Mouse (Mus musculus) T-helper 17 cell (primary cell): Measurements from ENCODE around the gene Mtmr6.

Source experiments
- in situ Hi-C, 2 experiments: fragments of 300-600 bp; cut with MboI, MseI; formaldehyde crosslinking; loops; 1 replicate in 1 of 2; 2 replicates in 1 of 2; pipeline ENCODE4 v1.15.1; 2025; ENCODE audit warnings: high pct_unique_total_duplicates in 2 of 2

Gene Mtmr6

DNA sequence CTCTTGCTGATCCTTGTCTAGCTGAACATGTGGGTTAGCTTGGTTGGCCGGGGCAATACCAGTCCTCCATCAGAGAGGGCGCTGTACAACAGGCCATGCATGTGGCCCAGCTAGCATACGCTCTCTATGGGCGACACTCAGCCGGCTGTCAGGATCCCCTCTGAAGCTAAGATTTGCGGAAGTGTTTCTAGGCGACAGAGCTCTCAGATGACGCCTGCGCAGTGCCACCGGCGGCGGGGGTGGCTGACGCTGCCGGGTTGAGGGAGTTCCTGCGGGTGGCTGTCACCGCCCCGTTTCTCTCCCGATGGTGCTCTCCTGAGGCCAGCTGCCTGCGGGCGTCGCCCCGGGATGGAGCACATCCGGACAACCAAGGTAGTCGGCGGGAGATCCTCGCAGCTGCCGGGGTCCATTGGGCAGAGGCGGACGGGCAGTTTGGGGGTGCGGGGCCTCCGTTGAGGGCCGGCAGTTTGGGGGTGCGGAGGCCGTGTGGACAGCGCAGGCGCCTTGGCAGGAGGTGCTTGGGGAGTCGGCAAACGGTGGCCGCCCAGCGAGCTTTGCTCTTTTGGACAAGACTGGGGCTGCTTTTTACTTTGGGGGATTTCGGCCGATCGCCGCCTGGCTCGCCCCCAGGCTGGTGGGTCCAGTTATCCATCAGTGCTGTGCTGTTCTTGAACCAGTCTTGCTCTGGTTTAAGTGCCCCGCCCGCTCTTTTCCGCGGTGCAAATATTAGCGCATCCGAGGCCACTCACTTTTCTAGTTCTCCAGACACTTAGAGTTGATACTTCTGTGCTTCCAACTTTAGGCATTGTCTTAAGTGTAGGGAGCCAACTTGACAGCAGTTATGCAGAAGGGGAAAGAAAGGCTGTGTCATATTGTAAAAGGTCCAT lies at the start of gene Mtmr6:
Mtmr6 (plus strand) TSS at position 239 of the 887 bp plus-strand sequence.
- in situ Hi-C loops: loop anchor here (5.0 to 25.0 kb wide), 2 partner anchors 668 to 828 kb away; partner anchors contain the start of genes Cab39l (in 1 of the 2), Cdadc1 (in 1 of the 2) and Setdb2 (in 1 of the 2)

DNA sequence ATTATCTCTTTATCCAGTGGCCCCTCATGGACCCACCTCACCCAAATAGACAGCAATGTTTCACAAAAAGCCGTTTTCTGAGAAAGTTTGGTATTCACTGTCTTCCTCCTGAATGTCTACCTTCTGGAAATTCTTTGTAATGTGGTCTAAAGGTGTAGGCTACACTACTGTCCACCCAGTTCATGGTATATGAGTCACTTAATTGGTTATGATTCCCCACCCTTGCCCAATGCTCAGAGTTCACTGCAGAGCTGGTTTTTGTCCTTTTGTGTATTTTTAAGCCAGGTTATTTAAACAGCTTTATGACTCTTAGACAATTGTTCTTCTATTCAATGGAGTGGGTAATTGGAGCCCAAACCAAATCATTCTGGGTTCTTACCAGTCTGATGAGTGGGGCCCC lies 48.9 kb upstream of the Mtmr6 start:
- in situ Hi-C loops: loop anchor here in 1 of 2 experiments (10.0 kb wide), 1 partner anchor 121 kb away; no protein-coding TSS in a partner anchor

DNA sequence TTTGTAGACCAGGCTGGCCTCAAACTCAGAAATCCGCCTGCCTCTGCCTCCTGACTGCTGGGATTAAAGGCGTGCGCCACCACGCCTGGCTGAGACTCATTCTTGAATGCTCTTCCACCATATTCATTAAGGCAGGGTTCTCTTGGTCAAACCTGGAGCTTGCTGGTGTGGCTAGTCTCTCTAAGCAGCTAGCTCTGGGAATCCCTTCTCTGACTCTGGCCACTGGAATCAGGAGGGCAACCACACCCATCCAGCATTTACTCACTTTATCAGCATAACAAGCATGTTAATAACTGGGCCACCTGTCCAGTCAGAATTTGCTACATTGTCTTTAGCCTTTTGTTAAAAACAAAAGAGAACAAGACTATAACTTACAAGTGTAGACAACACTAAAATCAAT lies 47.4 kb upstream of the Mtmr6 start:
- in situ Hi-C loops: loop anchor here in 1 of 2 experiments (10.0 kb wide), 1 partner anchor 123 kb away; no protein-coding TSS in a partner anchor

DNA sequence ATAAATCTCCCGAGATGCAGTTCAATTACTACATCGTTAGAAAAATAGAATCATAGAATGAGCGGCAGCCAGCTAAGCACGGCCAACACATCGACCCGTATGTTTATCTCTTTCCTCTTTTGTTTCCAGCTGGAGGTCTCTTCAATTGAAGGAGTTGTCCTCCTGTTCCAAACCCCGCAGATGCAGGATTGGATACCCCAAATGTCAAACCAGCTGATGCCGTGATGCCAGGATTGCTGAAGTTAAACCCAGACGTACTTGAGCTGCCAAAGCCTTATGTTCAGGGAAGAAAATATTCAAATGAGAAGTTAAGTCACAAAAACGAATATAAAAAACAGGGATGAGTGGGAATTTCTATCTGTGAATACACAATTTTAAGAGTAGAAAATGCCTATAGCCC lies 45.1 kb upstream of the Mtmr6 start:
- in situ Hi-C loops: loop anchor here in 1 of 2 experiments (10.0 kb wide), 1 partner anchor 125 kb away; no protein-coding TSS in a partner anchor

DNA sequence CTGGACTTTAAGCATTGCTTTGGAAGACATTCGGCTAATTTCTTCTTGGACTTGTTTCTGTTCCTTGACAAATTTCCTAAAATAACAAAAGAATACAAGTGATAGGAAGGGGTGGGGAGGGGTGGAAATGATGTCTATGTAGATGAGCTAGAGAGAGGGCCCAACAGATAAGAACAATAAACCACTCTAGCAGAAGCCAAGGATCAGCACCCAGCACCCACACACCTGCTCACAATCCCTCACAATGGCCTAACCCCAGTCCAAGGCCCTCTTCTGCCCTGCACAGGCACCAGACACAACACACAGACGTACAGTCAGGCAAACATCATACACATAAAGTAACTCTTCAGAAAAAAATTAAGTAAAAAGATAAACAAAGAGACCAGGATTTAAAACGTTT lies 26.5 kb upstream of the Mtmr6 start:
- in situ Hi-C loops: loop anchor here in 1 of 2 experiments (10.0 kb wide), 1 partner anchor 946 kb away; no protein-coding TSS in a partner anchor

DNA sequence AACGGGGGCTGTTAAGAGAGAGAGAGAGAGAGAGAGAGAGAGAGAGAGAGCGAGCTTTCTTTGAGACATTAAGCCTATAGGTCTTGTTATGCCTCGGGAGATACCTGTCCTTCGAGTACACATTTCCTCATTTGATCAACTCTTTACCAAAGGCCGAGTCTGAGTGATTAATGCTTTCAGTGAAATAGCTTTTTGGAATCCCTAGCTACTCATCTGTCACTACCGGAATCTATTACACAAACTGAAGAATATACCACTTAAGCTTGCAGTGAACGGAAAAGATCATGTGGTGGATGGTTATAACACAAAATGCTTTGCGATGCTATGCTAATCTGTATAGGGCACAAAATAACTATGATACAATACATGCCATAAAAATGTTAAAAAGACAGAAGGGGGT lies 14.7 kb upstream of the Mtmr6 start:
- in situ Hi-C loops: loop anchor here (10.0 to 25.0 kb wide), 4 partner anchors 454 to 924 kb away; partner anchors contain the start of genes Cab39l (in 1 of the 2) and Setdb2 (in 1 of the 2)

DNA sequence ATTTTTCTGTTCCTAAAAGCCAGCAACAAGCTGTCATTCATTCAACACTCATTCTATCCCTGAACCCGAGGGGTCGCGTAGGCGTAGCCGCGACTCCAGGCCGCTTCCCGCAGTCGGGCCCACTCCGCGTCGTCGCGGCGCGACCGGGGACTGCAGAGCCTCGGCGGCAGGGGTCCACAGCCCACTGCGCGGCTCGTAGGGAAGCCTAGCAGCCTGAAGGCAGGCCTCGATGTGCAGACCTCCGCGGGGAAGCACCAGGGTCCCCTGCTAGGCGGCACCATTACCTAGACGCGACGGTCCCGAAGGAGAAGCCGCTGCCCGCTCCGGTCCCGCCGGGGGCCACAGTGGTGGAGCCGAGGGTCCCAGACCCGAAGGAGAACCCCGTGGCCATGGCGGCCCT lies 14.1 kb upstream of the Mtmr6 start:
- in situ Hi-C loops: loop anchor here (10.0 to 25.0 kb wide), 4 partner anchors 454 to 924 kb away; partner anchors contain the start of genes Cab39l (in 1 of the 2) and Setdb2 (in 1 of the 2)

DNA sequence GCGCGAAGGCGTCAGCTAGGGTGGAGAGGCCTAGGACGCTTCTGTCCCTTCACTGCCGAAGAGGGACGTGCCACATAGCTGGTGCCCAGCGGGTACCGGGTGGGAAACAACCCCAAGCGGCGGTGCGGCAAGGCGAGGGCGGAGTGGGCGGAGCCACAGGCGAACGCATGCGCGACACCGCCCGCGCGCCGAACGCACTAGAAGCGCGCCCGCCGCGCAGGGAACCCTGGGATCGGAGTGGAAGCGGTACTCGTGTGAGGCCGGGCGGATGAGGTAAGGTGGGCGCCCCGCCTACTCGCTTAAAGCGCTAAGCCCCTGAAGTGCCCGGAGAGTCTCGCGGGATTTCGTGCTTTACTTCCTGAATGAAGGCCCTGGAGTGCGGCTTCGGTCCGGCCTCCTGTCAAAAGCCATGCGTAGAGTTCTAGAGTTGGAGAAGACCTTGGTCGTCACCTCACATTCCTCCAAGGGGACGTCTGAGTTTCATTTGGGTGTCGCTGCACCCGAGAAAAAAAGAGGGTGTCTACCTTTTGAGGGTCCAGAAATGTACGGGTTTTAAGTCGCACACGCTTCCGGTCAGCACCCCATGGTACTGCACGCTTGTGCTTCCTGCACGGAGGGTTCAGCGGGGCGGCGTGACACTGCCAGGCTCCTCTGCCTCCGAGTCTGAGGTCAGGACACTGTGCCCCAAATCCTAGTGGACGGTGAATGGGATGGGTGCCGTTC lies 13.6 kb upstream of the Mtmr6 start, which contains the start of the genes Nupl1 and Gm49336:
Nupl1 (minus strand) TSS at position 151 of the 723 bp plus-strand sequence.
Gm49336 (minus strand) TSS at position 227 of the 723 bp plus-strand sequence.
- in situ Hi-C loops: loop anchor here (10.0 to 25.0 kb wide), 4 partner anchors 453 to 923 kb away; partner anchors contain the start of genes Cab39l (in 1 of the 2) and Setdb2 (in 1 of the 2)

DNA sequence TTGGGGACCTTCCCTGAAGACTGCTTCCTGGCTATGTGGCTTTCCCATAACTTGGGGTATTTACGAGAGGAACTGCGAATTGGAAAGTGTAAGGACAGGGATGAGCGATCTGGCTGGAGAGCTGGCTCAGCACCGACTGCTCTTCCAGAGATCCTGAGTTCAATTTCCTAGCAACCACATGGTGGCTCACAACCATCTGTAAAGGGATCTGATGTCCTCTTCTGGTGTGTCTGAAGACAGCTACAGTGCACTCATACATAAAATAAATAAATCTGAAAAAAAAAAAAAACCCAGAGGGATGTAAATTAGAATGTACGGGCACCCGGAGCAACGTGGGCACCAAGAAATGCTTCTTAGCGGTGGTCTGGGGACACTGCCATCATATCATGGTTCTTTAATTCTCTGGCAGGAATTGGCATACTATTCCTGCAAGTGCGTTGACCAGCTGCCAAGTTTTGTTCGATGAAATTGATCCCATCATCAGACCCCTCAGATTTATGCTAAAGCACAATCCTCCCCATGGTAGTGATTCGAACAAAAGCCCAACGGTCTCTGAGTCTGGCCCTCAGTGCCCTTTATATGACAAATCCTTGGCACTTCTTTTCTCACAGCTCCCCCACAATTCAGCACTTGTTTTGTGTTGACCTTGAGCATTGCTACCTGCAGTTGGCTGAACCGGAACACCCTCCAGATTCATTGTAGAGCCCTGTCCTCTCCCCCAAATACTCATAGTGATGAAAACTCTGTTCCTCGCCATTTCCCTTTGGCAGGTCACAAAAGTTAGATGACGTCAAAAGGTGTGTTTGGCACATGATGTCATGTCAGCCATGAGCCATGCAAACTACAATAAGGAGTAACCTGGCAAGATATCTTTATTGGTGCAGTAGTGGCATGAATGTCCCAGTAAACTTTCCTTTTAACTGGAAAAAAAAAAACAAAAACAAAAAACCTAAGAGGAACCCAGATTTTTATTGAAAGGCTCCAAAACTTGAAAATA lies 12.7 kb upstream of the Mtmr6 start:
- in situ Hi-C loops: loop anchor here (10.0 to 25.0 kb wide), 4 partner anchors 452 to 922 kb away; partner anchors contain the start of genes Cab39l (in 1 of the 2) and Setdb2 (in 1 of the 2)

DNA sequence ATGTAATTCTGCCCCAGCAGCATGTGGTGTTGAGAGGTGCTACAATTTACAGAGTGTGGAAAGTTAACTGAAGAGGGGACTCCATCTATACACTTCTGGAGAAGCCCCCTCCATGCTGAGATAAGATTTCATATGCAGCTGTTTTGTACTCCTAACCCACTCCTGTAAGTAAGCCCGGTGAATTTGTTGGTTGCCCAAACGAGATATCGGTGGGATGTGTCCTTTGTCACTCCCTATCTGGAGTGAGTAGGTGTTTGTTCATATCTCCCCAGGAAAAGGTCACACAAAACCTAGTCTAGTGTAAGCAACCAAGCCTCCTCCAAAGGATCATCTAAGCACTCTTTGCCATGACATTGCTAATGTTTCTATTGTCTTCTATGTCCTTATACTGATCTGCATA lies 11.6 kb upstream of the Mtmr6 start:
- in situ Hi-C loops: loop anchor here (10.0 to 25.0 kb wide), 4 partner anchors 451 to 921 kb away; partner anchors contain the start of genes Cab39l (in 1 of the 2) and Setdb2 (in 1 of the 2)

DNA sequence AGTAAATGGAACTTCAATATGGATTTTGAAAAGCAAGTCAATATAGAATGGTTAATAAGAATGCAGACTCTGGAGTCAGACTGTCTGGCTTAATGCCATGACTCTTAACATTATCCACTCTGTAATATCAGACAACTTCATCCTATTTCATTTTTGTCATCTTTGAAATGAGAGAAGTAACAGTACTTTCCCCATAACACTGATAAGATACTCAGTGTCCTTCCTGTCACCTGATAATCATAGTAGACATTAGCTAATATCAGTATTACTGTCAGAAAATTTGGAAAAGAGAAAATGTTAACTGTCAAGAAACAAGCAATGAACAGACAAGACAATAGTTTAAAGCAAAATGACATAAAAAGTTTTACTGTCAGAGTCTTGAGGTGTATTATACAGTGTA lies 10.3 kb upstream of the Mtmr6 start:
- in situ Hi-C loops: loop anchor here (10.0 to 25.0 kb wide), 4 partner anchors 450 to 920 kb away; partner anchors contain the start of genes Cab39l (in 1 of the 2) and Setdb2 (in 1 of the 2)

DNA sequence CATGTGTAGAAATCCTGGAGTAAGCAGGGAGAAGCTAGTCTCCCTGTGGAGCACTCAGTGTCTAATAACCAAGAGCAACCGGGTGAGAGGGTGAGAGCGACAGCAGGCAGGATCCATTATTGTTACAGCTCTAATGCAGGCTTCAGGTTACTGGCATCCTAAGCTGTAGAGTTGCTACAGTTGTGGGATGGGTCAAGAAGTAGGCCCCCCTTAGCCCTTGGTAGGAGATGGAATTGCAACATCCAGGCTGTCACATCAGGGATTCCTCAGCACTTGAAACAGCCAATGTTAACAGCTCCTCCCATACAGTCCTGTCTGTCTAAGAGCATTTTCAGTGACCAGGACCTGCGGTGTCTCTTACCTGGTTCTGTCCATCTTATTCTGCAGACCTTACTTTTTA lies 8.7 kb upstream of the Mtmr6 start:
- in situ Hi-C loops: loop anchor here (10.0 to 25.0 kb wide), 4 partner anchors 448 to 918 kb away; partner anchors contain the start of genes Cab39l (in 1 of the 2) and Setdb2 (in 1 of the 2)

DNA sequence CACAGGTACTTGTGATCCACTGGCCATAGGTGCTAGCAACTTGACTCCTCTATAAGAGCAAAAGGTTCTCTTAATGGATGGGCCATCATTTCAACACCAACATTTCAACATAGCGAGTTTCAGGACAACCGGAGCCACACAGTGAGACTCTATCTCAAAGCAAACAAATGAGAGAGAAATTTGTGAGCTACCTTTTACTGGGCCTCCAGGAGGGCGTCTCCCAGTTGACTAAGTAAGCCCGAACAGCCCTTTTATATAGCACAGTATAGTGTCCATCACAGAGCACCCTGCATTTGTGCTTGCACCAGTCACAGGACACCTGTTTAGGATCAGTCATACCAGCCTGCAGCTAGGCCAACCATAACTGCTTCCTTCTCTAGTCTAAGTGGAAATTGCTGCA lies 7.9 kb upstream of the Mtmr6 start:
- in situ Hi-C loops: loop anchor here (10.0 to 25.0 kb wide), 4 partner anchors 448 to 918 kb away; partner anchors contain the start of genes Cab39l (in 1 of the 2) and Setdb2 (in 1 of the 2)

DNA sequence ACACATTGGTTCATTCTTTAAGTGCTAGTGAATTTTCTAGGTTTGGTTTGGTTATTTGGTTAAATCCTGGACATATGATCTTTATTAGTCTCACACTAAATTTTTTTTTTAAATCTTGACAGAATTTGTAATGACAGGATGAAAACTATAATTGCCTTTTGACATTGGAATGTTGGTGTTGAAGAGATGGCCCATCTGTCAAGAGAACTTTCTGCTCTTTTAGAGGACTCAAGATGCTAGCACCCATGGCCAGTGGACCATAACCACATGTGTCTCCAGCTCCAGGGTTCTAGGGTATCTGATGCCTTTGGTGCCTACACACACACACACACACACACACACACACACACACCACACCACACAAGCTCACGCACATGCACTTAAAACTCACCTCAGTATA lies 7.2 kb upstream of the Mtmr6 start:
- in situ Hi-C loops: loop anchor here (10.0 to 25.0 kb wide), 4 partner anchors 447 to 917 kb away; partner anchors contain the start of genes Cab39l (in 1 of the 2) and Setdb2 (in 1 of the 2)

DNA sequence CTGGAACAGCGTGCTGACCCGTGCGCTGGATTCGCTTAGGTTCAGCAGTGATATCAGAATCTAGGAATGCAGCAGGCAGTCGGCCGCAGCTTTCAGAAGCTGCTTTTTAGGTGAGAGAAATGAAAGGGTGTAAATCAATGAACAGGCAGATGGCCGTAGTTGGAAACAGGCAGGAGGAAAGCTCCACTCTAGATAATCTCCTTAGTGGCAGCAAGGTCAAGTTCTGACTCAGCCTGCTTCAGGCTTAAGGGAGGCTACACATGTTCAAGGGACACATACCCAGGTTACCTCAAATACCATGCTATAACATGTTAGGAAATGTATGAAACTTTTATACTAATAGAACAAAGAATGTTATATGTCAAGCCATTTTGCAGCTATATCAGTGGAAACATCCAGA lies 2.7 kb upstream of the Mtmr6 start:
- in situ Hi-C loops: loop anchor here (5.0 to 25.0 kb wide), 2 partner anchors 665 to 825 kb away; partner anchors contain the start of genes Cab39l (in 1 of the 2), Cdadc1 (in 1 of the 2) and Setdb2 (in 1 of the 2)

DNA sequence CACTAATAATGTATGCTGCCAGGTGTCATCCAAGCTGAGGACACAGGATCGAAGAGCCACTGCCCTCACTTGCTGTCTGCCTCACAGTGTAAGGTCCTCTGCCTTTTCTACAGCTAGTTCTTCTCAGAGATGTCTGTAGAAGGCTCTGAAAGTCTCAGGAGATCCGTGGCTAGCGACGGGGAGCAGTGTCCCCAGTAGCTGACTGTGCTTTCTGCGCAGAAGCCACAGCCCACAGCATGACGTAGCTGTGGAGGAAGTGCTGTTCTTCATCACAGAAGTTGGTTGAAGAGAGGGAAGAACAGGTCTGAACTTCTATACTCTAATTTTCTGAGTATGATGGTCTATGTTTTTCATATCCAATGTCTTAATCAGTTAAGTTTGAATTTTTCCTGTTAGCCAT lies 4.3 kb downstream of the Mtmr6 start:
- in situ Hi-C loops: loop anchor here in 1 of 2 experiments (25.0 kb wide), 1 partner anchor 832 kb away; the partner anchor contains the start of genes Cab39l and Setdb2

DNA sequence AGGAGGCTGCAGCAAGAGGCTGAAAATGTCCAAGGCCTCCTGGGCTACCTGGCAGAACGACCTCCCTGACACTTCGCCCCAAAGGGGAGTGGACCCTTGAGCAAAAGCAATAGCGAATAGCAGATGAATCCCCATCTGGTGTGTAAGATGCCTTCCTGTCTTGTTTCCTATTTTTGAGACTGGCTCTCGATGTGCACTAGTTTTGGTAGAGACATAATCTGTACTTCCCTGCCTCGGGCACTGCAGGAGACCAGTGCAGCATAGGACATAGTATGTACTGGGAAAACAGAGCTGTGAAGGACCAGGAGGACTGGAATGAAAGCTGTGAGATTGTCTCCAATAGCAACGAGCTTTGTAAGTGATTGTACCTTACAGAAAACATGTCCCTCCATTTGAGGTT lies 8.3 kb downstream of the Mtmr6 start:
- in situ Hi-C loops: loop anchor here in 1 of 2 experiments (25.0 kb wide), 1 partner anchor 836 kb away; the partner anchor contains the start of genes Cab39l and Setdb2

DNA sequence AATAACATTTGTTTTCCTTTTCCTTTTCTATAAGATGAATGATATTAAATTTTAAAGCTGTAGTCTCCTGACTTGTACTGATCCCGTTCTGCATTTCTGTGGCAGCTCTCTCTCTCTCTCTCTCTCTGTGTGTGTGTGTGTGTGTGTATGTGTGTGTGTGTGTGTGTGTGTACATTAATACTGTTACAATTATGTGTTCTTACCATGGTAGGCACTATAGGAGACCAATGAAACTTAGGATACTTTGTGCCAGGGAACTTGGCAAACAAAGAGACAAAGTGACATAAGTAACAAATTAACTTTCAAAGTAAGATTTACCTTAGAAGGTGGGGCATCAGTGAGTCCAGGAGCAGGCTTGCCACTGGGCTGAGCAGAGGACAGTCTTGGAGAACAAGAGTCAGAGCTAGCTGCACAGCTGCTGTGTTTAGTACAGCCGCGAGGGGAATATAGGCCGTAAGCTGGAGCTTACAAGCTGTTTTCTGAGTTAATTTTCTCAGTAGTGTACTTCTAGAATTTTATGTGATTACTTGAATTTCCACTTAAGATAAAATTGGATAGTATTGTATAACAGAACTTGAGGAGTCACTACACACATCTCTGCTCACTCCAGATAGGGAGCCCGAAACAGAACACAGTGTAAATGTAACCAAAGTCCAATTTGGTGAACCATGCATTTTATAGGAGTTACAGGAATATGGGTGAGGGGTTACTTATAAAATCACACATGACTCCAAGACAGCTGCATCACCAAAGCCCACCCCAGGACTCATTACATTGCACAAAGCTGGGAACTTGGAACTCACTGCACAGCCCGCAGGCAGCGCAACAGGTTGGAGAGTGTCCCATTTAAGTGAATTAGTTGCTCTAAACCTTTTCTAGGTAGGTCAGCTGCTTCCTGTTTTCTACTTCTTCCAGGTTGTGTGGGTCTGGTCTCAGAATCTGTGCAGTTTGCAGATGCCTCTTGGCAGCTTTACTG lies 10.6 kb downstream of the Mtmr6 start:
- in situ Hi-C loops: no loop called here
